Mouse (Mus musculus) CH12.LX (cell line): ENCODE data around the gene Atp8b5. TPM values are rescaled to one million over a fixed set of nuclear protein-coding genes. Genes with fewer than 3 reads are reported as not detected.

Experiments used
- DNase-seq: peaks from one replicate; pipeline ENCODE4 v3.0.0-alpha.2; 2013; ENCODE audit errors: extremely low read depth
- H3K27ac ChIP-seq: 2 replicates; pipeline ENCODE4 v1.5.1; 2012; ENCODE audit warnings: low read depth, mild to moderate bottlenecking, control low read depth, moderate library complexity; ENCODE audit not compliant: insufficient read depth
- H3K27me3 ChIP-seq: replicated peaks from 2 replicates; pipeline ENCODE3; 2012; ENCODE audit warnings: inconsistent platforms
- H3K36me3 ChIP-seq, 2 experiments: replicated peaks in 1 of 2; 2 replicates each; pipeline versions ENCODE3 to v1.6.1; 2012; ENCODE audit warnings: inconsistent platforms in 1 of 2, low read length in 1 of 2, mild to moderate bottlenecking in 1 of 2, mixed read lengths in 1 of 2, moderate library complexity in 1 of 2; ENCODE audit not compliant: control insufficient read depth in 1 of 2, insufficient read depth in 1 of 2
- H3K4me1 ChIP-seq, 2 experiments: 2 replicates each; pipeline ENCODE4 v1.6.1; 2012; ENCODE audit warnings: inconsistent platforms in 1 of 2, moderate library complexity in 1 of 2; ENCODE audit not compliant: insufficient read depth in 2 of 2, control insufficient read depth in 1 of 2
- H3K4me2 ChIP-seq: 2 replicates; pipeline ENCODE4 v1.6.1; 2012; ENCODE audit warnings: low read depth, mild to moderate bottlenecking, control low read depth; ENCODE audit not compliant: poor library complexity, insufficient read depth, severe bottlenecking
- H3K4me3 ChIP-seq, 3 experiments: fragments of 150-350 bp in 1 of 3; sonication (generic) in 1 of 3; replicated peaks in 1 of 3; 2 replicates each; pipeline versions ENCODE3 to v1.5.1; 2011 to 2012; ENCODE audit warnings: low read depth in 2 of 3, low read length in 2 of 3, mild to moderate bottlenecking in 2 of 3, moderate library complexity in 2 of 3, control low read depth in 1 of 3, improper control_type of control experiment in 1 of 3, inconsistent platforms in 1 of 3, mixed read lengths in 1 of 3; ENCODE audit not compliant: poor library complexity in 1 of 3
- H3K79me2 ChIP-seq: replicated peaks from 2 replicates; pipeline ENCODE4 v1.6.1; 2012; ENCODE audit warnings: mild to moderate bottlenecking, moderate library complexity; ENCODE audit not compliant: control insufficient read depth, poor library complexity, insufficient read depth, severe bottlenecking; ENCODE audit errors: extremely low read depth
- H3K9ac ChIP-seq: 2 replicates; pipeline ENCODE4 v1.6.1; 2012; ENCODE audit warnings: low read depth, mild to moderate bottlenecking, control low read depth, moderate library complexity; ENCODE audit not compliant: insufficient read depth
- H3K9me3 ChIP-seq: replicated peaks from 2 replicates; pipeline ENCODE3; 2012; ENCODE audit warnings: low read length, inconsistent platforms, mixed read lengths
- BHLHE40 ChIP-seq: IDR thresholded peaks from 2 replicates; pipeline ENCODE4 v1.6.1; 2011; ENCODE audit warnings: mild to moderate bottlenecking, low read depth, low read length, improper control_type of control experiment
- CHD2 ChIP-seq: IDR thresholded peaks from 2 replicates; pipeline ENCODE4 v1.6.1; 2011; ENCODE audit warnings: low read length, improper control_type of control experiment
- CTCF ChIP-seq, 2 experiments: IDR thresholded peaks in 1 of 2; conservative IDR thresholded peaks in 1 of 2; 2 replicates each; pipeline ENCODE4 v1.5.1; 2011 to 2012; ENCODE audit warnings: low read depth in 2 of 2, low read length in 2 of 2, improper control_type of control experiment in 1 of 2, inconsistent platforms in 1 of 2, mild to moderate bottlenecking in 1 of 2, moderate library complexity in 1 of 2
- E2F4 ChIP-seq: IDR thresholded peaks from 2 replicates; pipeline ENCODE4 v1.6.1; 2011; ENCODE audit warnings: low read depth, low read length, improper control_type of control experiment; ENCODE audit not compliant: insufficient replicate concordance
- ELF1 ChIP-seq: IDR thresholded peaks from 2 replicates; pipeline ENCODE4 v1.6.1; 2014; ENCODE audit warnings: low read depth, mild to moderate bottlenecking, inconsistent platforms, low read length, improper control_type of control experiment
- EP300 ChIP-seq: IDR thresholded peaks from 2 replicates; pipeline ENCODE4 v1.6.1; 2011; ENCODE audit warnings: low read length, improper control_type of control experiment
- ETS1 ChIP-seq: conservative IDR thresholded peaks from 2 replicates; pipeline ENCODE4 v1.6.1; 2012; ENCODE audit warnings: low read depth, mild to moderate bottlenecking, inconsistent platforms, low read length, improper control_type of control experiment, moderate library complexity
- HCFC1 ChIP-seq: IDR thresholded peaks from 2 replicates; pipeline ENCODE4 v1.6.1; 2012; ENCODE audit warnings: low read depth, mild to moderate bottlenecking, inconsistent platforms, low read length, improper control_type of control experiment
- IRF4 ChIP-seq: IDR thresholded peaks from 2 replicates; pipeline ENCODE4 v1.6.1; 2014; ENCODE audit warnings: low read depth, mild to moderate bottlenecking, inconsistent platforms, low read length, improper control_type of control experiment
- JUN ChIP-seq: IDR thresholded peaks from 2 replicates; pipeline ENCODE4 v1.6.1; 2011; ENCODE audit warnings: low read depth, mild to moderate bottlenecking, low read length, improper control_type of control experiment, moderate library complexity; ENCODE audit not compliant: insufficient read depth
- JUND ChIP-seq: conservative IDR thresholded peaks from 2 replicates; pipeline ENCODE4 v1.6.1; 2011; ENCODE audit warnings: low read depth, low read length, improper control_type of control experiment
- KAT2A ChIP-seq: IDR thresholded peaks from 2 replicates; pipeline ENCODE4 v1.6.1; 2012; ENCODE audit warnings: low read length, improper control_type of control experiment, inconsistent platforms; ENCODE audit not compliant: insufficient replicate concordance
- MAFK ChIP-seq: IDR thresholded peaks from 2 replicates; pipeline ENCODE4 v1.6.1; 2011; ENCODE audit warnings: low read length, improper control_type of control experiment; ENCODE audit not compliant: insufficient replicate concordance
- MAX ChIP-seq: IDR thresholded peaks from 2 replicates; pipeline ENCODE4 v1.6.1; 2011; ENCODE audit warnings: low read length, improper control_type of control experiment
- MAZ ChIP-seq: IDR thresholded peaks from 2 replicates; pipeline ENCODE4 v1.6.1; 2012; ENCODE audit warnings: low read depth, mild to moderate bottlenecking, inconsistent platforms, low read length, improper control_type of control experiment, moderate library complexity
- MXI1 ChIP-seq: IDR thresholded peaks from 2 replicates; pipeline ENCODE4 v1.6.1; 2011; ENCODE audit warnings: mild to moderate bottlenecking, low read depth, low read length, improper control_type of control experiment
- NELFE ChIP-seq: IDR thresholded peaks from 2 replicates; pipeline ENCODE4 v1.6.1; 2011; ENCODE audit warnings: low read depth, low read length, improper control_type of control experiment
- NRF1 ChIP-seq: IDR thresholded peaks from 2 replicates; pipeline ENCODE4 v1.6.1; 2014; ENCODE audit warnings: low read depth, mild to moderate bottlenecking, inconsistent platforms, low read length, improper control_type of control experiment, moderate library complexity
- PAX5 ChIP-seq: IDR thresholded peaks from 2 replicates; pipeline ENCODE4 v1.6.1; 2012; ENCODE audit warnings: low read length, inconsistent platforms, mixed read lengths
- POLR2A ChIP-seq: IDR thresholded peaks from 2 replicates; pipeline ENCODE4 v1.6.1; 2011; ENCODE audit warnings: low read depth, mild to moderate bottlenecking, improper control_type of control experiment, low read length
- POLR2AphosphoS2 ChIP-seq: IDR thresholded peaks from 2 replicates; pipeline ENCODE4 v1.6.1; 2011; ENCODE audit warnings: low read depth, low read length, improper control_type of control experiment
- RAD21 ChIP-seq: IDR thresholded peaks from 2 replicates; pipeline ENCODE4 v1.6.1; 2011; ENCODE audit warnings: low read depth, mild to moderate bottlenecking, low read length, improper control_type of control experiment, moderate library complexity
- RCOR1 ChIP-seq: conservative IDR thresholded peaks from 2 replicates; pipeline ENCODE4 v1.6.1; 2012; ENCODE audit warnings: low read depth, mild to moderate bottlenecking, inconsistent platforms, low read length, improper control_type of control experiment
- SMC3 ChIP-seq: IDR thresholded peaks from 2 replicates; pipeline ENCODE4 v1.6.1; 2011; ENCODE audit warnings: low read depth, low read length, improper control_type of control experiment
- TBP ChIP-seq: conservative IDR thresholded peaks from 2 replicates; pipeline ENCODE4 v1.6.1; 2011; ENCODE audit warnings: low read depth, low read length, improper control_type of control experiment
- TCF12 ChIP-seq: IDR thresholded peaks from 2 replicates; pipeline ENCODE4 v1.6.1; 2014; ENCODE audit warnings: low read depth, mild to moderate bottlenecking, inconsistent platforms, low read length, improper control_type of control experiment
- UBTF ChIP-seq: IDR thresholded peaks from 2 replicates; pipeline ENCODE4 v1.6.1; 2012; ENCODE audit warnings: low read depth, mild to moderate bottlenecking, inconsistent platforms, low read length, improper control_type of control experiment, moderate library complexity
- USF1 ChIP-seq: IDR thresholded peaks from 2 replicates; pipeline ENCODE4 v1.6.1; 2014; ENCODE audit warnings: low read depth, mild to moderate bottlenecking, inconsistent platforms, low read length, improper control_type of control experiment
- ZKSCAN1 ChIP-seq: IDR thresholded peaks from 2 replicates; pipeline ENCODE4 v1.6.1; 2012; ENCODE audit warnings: low read depth, inconsistent platforms, low read length, improper control_type of control experiment, borderline replicate concordance
- ZMIZ1 ChIP-seq: IDR thresholded peaks from 2 replicates; pipeline ENCODE4 v1.6.1; 2012; ENCODE audit warnings: low read depth, mild to moderate bottlenecking, inconsistent platforms, low read length, improper control_type of control experiment
- ZNF384 ChIP-seq: IDR thresholded peaks from 2 replicates; pipeline ENCODE4 v1.6.1; 2012; ENCODE audit warnings: low read depth, low read length, improper control_type of control experiment, inconsistent platforms
- dilution Hi-C: fragments of 300-500 bp; cut with MboI; formaldehyde crosslinking; loops from 2 replicates; pipeline ENCODE4 v1.14.3; 2020; ENCODE audit warnings: low sequenced_read_pairs; ENCODE audit not compliant: extremely low pct_unique_long_range_greater_than_20kb, extremely low pct_ligation_motif_present
- in situ Hi-C: fragments of 300-500 bp; cut with MboI; formaldehyde crosslinking; loops from 3 replicates; pipeline ENCODE4 v1.14.3; 2019; ENCODE audit warnings: low sequenced_read_pairs, low pct_ligation_motif_present, low pct_unique_long_range_greater_than_20kb, mixed read lengths
- polyA plus RNA-seq: library from polyadenylated mRNA; unstranded; fragments of >175 nt; gene quantifications from 2 replicates; pipeline ENCODE4 v1.2.1, GENCODE M21; 2012; ENCODE audit warnings: low read depth; ENCODE audit not compliant: insufficient read length
- total RNA-seq, 2 experiments: library from RNA; depleted of rRNA; stranded (reverse); fragments of 300-350 nt in 1 of 2; fragments of >200 nt in 1 of 2; gene quantifications; 2 replicates each; pipeline ENCODE4 v1.2.3; 2012 to 2014

Atp8b5 gene
- total and polyA plus RNA-seq, 3 experiments, result 0.13 to 1.3 (median 0.54) TPM

DNA sequence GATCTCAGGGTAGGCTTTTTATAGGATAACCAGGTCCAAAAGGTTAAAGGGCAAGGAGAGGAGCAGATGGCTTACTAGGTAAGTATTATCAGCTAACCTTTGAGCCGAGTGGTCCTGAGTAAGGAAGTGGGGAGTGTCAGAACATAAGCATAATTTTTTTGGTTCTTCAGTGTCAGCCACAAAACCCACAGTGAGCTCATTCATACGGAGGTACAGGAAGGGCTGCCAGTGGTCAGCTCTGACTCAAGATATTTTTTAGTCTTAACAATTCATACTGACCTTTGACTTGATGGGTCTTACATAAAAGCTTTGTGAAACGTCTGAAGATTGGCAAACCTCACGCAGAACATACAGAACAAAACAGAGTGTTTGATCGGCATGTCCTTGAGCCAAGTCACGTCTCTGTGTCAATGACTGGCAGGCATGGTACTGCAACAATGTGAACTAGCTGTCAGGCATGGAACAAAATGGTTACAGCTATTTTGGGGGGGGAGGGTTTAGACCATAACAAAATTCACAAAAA is 83.1 kb downstream of the Atp8b5 start:
- no peak overlapping the region for H3K4me3 ChIP-seq
- no peaks in the 10 kb centered on the region for H3K36me3 ChIP-seq
- no peak for TF ChIP-seq RAD21
- TF ChIP-seq MAX, result no peak
- no peak for TF ChIP-seq SMC3
- TF ChIP-seq POLR2A, result no peak
- no peak for TF ChIP-seq EP300
- no peak for TF ChIP-seq TBP
- TF ChIP-seq NRF1, result no peak
- TF ChIP-seq JUND, result no peak
- no peak for TF ChIP-seq HCFC1
- no peak for TF ChIP-seq MXI1
- TF ChIP-seq ZKSCAN1, result no peak
- no peak for TF ChIP-seq ZNF384
- no peak for TF ChIP-seq USF1
- TF ChIP-seq TCF12, result no peak
- TF ChIP-seq RCOR1, result no peak
- no peaks in the 10 kb centered on the region for H3K79me2 ChIP-seq
- peaks cover 0 to 2% of the 10 kb centered on the region in 2 experiments; a peak in 2 of 4 replicates for H3K4me1 ChIP-seq
- dilution Hi-C loops (no loop called here), in situ Hi-C loops (no loop called here)
- peaks cover 5% of the 10 kb centered on the region for H3K9me3 ChIP-seq
- no peaks in the 10 kb centered on the region for H3K27me3 ChIP-seq
- no peak for DNase-seq
- no peak overlapping the region for H3K9ac ChIP-seq
- H3K27ac ChIP-seq, result no peak overlapping the region
- H3K4me2 ChIP-seq, result no peak overlapping the region

DNA sequence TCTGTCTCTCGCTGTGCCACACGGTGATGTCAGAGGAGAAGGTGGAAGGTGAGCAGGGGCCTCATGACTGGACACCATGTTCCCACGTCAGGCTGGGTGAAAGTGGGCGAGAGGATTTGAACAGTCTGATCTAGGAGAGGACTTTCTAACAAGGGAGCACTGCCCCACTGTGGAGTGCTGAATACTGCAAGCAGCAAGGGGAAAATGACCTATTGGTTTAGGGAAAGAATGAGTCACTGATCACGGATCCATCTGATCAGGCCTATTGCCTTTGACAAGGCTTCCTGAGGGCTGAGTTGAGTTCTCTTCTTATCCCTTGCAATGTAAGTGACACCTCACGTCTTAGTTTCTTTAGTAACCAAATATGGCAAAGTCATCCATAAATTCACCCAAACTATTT is 86.7 kb downstream of the Atp8b5 start:
- H3K79me2 ChIP-seq, result no peaks in the 10 kb centered on the region
- no peak overlapping the region for H3K4me3 ChIP-seq
- H3K4me1 ChIP-seq, result peaks cover 6 to 7% of the 10 kb centered on the region in 2 experiments; a peak in 2 of 4 replicates
- H3K9ac ChIP-seq, result no peak overlapping the region
- no peak overlapping the region for H3K27ac ChIP-seq
- DNase-seq, result peak; percentile 19
- H3K9me3 ChIP-seq, result peaks cover 5% of the 10 kb centered on the region
- H3K36me3 ChIP-seq, result no peaks in the 10 kb centered on the region
- H3K4me2 ChIP-seq, result no peak overlapping the region
- H3K27me3 ChIP-seq, result no peaks in the 10 kb centered on the region
- in situ Hi-C loops, result no loop called here
- dilution Hi-C loops, result no loop called here
- TF ChIP-seq JUND (peak; percentile 66; the same call in 1 of the 2 replicates), IRF4 (no peak), MAFK (no peak), ETS1 (no peak), NELFE (no peak), E2F4 (no peak), JUN (peak; percentile 26; the same call in 1 of the 2 replicates), USF1 (no peak), CHD2 (no peak), ZNF384 (no peak), MAX (no peak), PAX5 (no peak), UBTF (no peak), CTCF (conservative IDR thresholded peaks at IDR 0.05 in 1 of 2, IDR thresholded peaks at IDR 0.05 in 1 of 2; ENCODE audit: low read depth in 2 of 2, low read length in 2 of 2) (peak in 1 of 2 experiments; percentile 42; a peak in 2 of 4 replicates), POLR2A (no peak), ELF1 (no peak), MAZ (no peak), RAD21 (peak; percentile 25), POLR2AphosphoS2 (no peak), NRF1 (no peak), ZMIZ1 (no peak), KAT2A (no peak), BHLHE40 (no peak), EP300 (no peak), TBP (no peak), SMC3 (peak; percentile 22), RCOR1 (no peak)
